In genomic region chr17:28717535-28717934, GRCm38 (mm10) we compare ENCODE assay signal across 34 mouse cellular contexts. TPM values are rescaled to one million over a fixed set of nuclear protein-coding genes. Genes with fewer than 3 reads are reported as not detected.
DNase-seq lines count a peak whose midpoint lies in the region; ATAC-seq and TF ChIP-seq lines count a peak whose summit lies in the region.
"Had no signal": no experiment of that assay in that cellular context is flagged by ENCODE, and none has a peak within 500 bp of the region (broad histone marks: within the 10 kb centered on the region; RNA-seq: fewer than 3 reads in every experiment).

No protein-coding gene starts in this region.

- no peak for TF ChIP-seq CTCF in left cerebral cortex, adult 2 months (IDR thresholded peaks at IDR 0.05)

- no peak overlapping the region for H3K27ac ChIP-seq in embryonic facial prominence, embryonic 11.5 days (replicated peaks; ENCODE audit: low read depth, low read length)
- no peak overlapping the region for H3K27ac ChIP-seq in embryonic facial prominence, embryonic 10.5 days (replicated peaks)
- H3K27ac ChIP-seq in left cerebral cortex, adult 2 months = peak overlapping the region; percentile 24; the same call in 1 of the 2 replicates
- H3K27ac ChIP-seq in embryonic facial prominence, embryonic 13.5 days = peak overlapping the region; percentile 78
- peak overlapping the region; percentile 56; the same call in 1 of the 2 replicates for H3K27ac ChIP-seq in limb, embryonic 12.5 days
- no peak overlapping the region for H3K27ac ChIP-seq in hindbrain, embryonic 10.5 days
- H3K27ac ChIP-seq in heart, embryonic 12.5 days (ENCODE audit: poor library complexity, severe bottlenecking) = no peak overlapping the region
- H3K27ac ChIP-seq: forebrain, embryonic 10.5 days; forebrain, embryonic 15.5 days; heart, embryonic 15.5 days; hindbrain, embryonic 12.5 days; hindbrain, postnatal 0 days; liver, embryonic 14.5 days; neural tube, embryonic 15.5 days had no signal

- H3K9ac ChIP-seq in embryonic facial prominence, embryonic 11.5 days (replicated peaks; ENCODE audit: low read length) = no peak overlapping the region
- H3K9ac ChIP-seq in embryonic facial prominence, embryonic 13.5 days = no peak overlapping the region
- no peak overlapping the region for H3K9ac ChIP-seq in limb, embryonic 12.5 days (replicated peaks)
- H3K9ac ChIP-seq in heart, embryonic 12.5 days = no peak overlapping the region
- H3K9ac ChIP-seq: forebrain, embryonic 15.5 days; heart, embryonic 15.5 days; hindbrain, embryonic 12.5 days; liver, embryonic 14.5 days; neural tube, embryonic 15.5 days had no signal

- no peak overlapping the region for H3K4me3 ChIP-seq in embryonic facial prominence, embryonic 11.5 days (ENCODE audit: low read depth, low read length)
- H3K4me3 ChIP-seq in embryonic facial prominence, embryonic 10.5 days = no peak overlapping the region
- no peak overlapping the region for H3K4me3 ChIP-seq in left cerebral cortex, adult 2 months
- no peak overlapping the region for H3K4me3 ChIP-seq in embryonic facial prominence, embryonic 13.5 days
- H3K4me3 ChIP-seq in limb, embryonic 12.5 days (replicated peaks) = no peak overlapping the region
- no peak overlapping the region for H3K4me3 ChIP-seq in hindbrain, embryonic 10.5 days
- H3K4me3 ChIP-seq in heart, embryonic 12.5 days = no peak overlapping the region
- H3K4me3 ChIP-seq: forebrain, embryonic 10.5 days; forebrain, embryonic 15.5 days; heart, embryonic 15.5 days; hindbrain, embryonic 12.5 days; neural tube, embryonic 15.5 days had no signal

- intact Hi-C loops in left cerebral cortex, adult 2 months (cut with DNase I) = no loop called here
- intact Hi-C loops in left cerebral cortex, postnatal 4 days (cut with DNase I) = no loop called here

- no peaks in the 10 kb centered on the region for H3K27me3 ChIP-seq in embryonic facial prominence, embryonic 11.5 days (ENCODE audit: control insufficient read depth, insufficient read depth, low read length)
- no peaks in the 10 kb centered on the region for H3K27me3 ChIP-seq in embryonic facial prominence, embryonic 10.5 days (replicated peaks; ENCODE audit: low read depth, poor library complexity, severe bottlenecking)
- no peaks in the 10 kb centered on the region for H3K27me3 ChIP-seq in embryonic facial prominence, embryonic 13.5 days
- no peaks in the 10 kb centered on the region for H3K27me3 ChIP-seq in limb, embryonic 12.5 days
- H3K27me3 ChIP-seq in hindbrain, embryonic 10.5 days (ENCODE audit: insufficient read depth, poor library complexity, severe bottlenecking) = no peaks in the 10 kb centered on the region
- no peaks in the 10 kb centered on the region for H3K27me3 ChIP-seq in heart, embryonic 12.5 days (replicated peaks)
- H3K27me3 ChIP-seq: CH12.LX; forebrain, embryonic 15.5 days; heart, embryonic 15.5 days; hindbrain, embryonic 12.5 days; neural tube, embryonic 15.5 days had no signal

- DNase-seq in embryonic facial prominence, embryonic 11.5 days (ENCODE audit: low spot score) = peak; percentile 37
- no peak for DNase-seq in embryonic facial prominence, embryonic 10.5 days (ENCODE audit: low spot score)
- no peak for DNase-seq in left cerebral cortex, adult 2 months (ENCODE audit: extremely low spot score in 1 of 2, low spot score in 2 of 2)
- no peak for DNase-seq in left cerebral cortex, postnatal 4 days
- DNase-seq in hindbrain, embryonic 10.5 days (ENCODE audit: low spot score) = no peak
- DNase-seq: adrenal gland, adult 2 months; cerebellum, adult 11 months; cerebellum, adult 9-10 months; cerebellum, postnatal 36 days; gastrocnemius, postnatal 10 days; kidney, adult 18-20 months; kidney, postnatal 36 days; layer of hippocampus, postnatal 36 days; liver; lung, adult 2 months; lung, postnatal 36 days; midbrain, embryonic 14.5 days; retina, postnatal 1 day; right cerebral cortex, postnatal 14 days; thymus, postnatal 25 days had no signal

- H3K4me1 ChIP-seq in embryonic facial prominence, embryonic 11.5 days (ENCODE audit: control insufficient read depth, insufficient read depth, low read length) = no peaks in the 10 kb centered on the region
- peaks cover 4% of the 10 kb centered on the region; the same call in 1 of the 2 replicates for H3K4me1 ChIP-seq in embryonic facial prominence, embryonic 10.5 days
- peaks cover 38% of the 10 kb centered on the region for H3K4me1 ChIP-seq in embryonic facial prominence, embryonic 13.5 days
- peaks cover 11% of the 10 kb centered on the region for H3K4me1 ChIP-seq in limb, embryonic 12.5 days (replicated peaks)
- H3K4me1 ChIP-seq in hindbrain, embryonic 10.5 days (replicated peaks) = no peaks in the 10 kb centered on the region
- H3K4me1 ChIP-seq in heart, embryonic 12.5 days (replicated peaks) = peaks cover 41% of the 10 kb centered on the region
- H3K4me1 ChIP-seq: forebrain, embryonic 15.5 days; neural tube, embryonic 15.5 days had no signal

- ATAC-seq in embryonic facial prominence, embryonic 11.5 days (replicated peaks; ENCODE audit: insufficient number of reproducible peaks, low FRiP score, low TSS enrichment, low read depth) = no peak
- no peak for ATAC-seq in embryonic facial prominence, embryonic 13.5 days (ENCODE audit: insufficient number of reproducible peaks, insufficient read depth, low FRiP score, low TSS enrichment, low read depth)
- no peak for ATAC-seq in limb, embryonic 12.5 days (ENCODE audit: insufficient number of reproducible peaks, insufficient read depth, low FRiP score, low TSS enrichment, low read depth)
- ATAC-seq in heart, embryonic 12.5 days (ENCODE audit: insufficient number of reproducible peaks, low FRiP score) = no peak
- ATAC-seq: activated CD4-positive, CD25-positive, alpha-beta regulatory T cell, adult 4 months; forebrain, embryonic 15.5 days; hindbrain, postnatal 0 days had no signal

- 55% methylated on average over 3 of the region's 3 CpGs for WGBS in embryonic facial prominence, embryonic 11.5 days
- 73% methylated on average over 3 of the region's 3 CpGs for WGBS in embryonic facial prominence, embryonic 10.5 days
- 44% methylated on average over 3 of the region's 3 CpGs for WGBS in embryonic facial prominence, embryonic 13.5 days
- 37% methylated on average over 3 of the region's 3 CpGs for WGBS in limb, embryonic 12.5 days
- 73% methylated on average over 3 of the region's 3 CpGs for WGBS in hindbrain, embryonic 10.5 days
- 76% methylated on average over 3 of the region's 3 CpGs for WGBS in heart, embryonic 12.5 days

- peaks cover 6% of the 10 kb centered on the region for H3K36me3 ChIP-seq in embryonic facial prominence, embryonic 11.5 days (replicated peaks; ENCODE audit: control insufficient read depth, insufficient read depth, low read depth, low read length)
- peaks cover 89% of the 10 kb centered on the region for H3K36me3 ChIP-seq in embryonic facial prominence, embryonic 10.5 days (replicated peaks)
- H3K36me3 ChIP-seq in embryonic facial prominence, embryonic 13.5 days = peaks cover 56% of the 10 kb centered on the region
- H3K36me3 ChIP-seq in limb, embryonic 12.5 days = peaks cover 73% of the 10 kb centered on the region
- peaks cover 85% of the 10 kb centered on the region for H3K36me3 ChIP-seq in hindbrain, embryonic 10.5 days
- peaks cover 74% of the 10 kb centered on the region for H3K36me3 ChIP-seq in heart, embryonic 12.5 days

- no peak overlapping the region for H3K4me2 ChIP-seq in embryonic facial prominence, embryonic 11.5 days (ENCODE audit: low read depth, low read length)
- peak overlapping the region; percentile 12; the same call in 1 of the 2 replicates for H3K4me2 ChIP-seq in embryonic facial prominence, embryonic 13.5 days
- no peak overlapping the region for H3K4me2 ChIP-seq in limb, embryonic 12.5 days
- H3K4me2 ChIP-seq in heart, embryonic 12.5 days = no peak overlapping the region
- H3K4me2 ChIP-seq: forebrain, embryonic 15.5 days; heart, embryonic 15.5 days; hindbrain, embryonic 12.5 days; neural tube, embryonic 15.5 days had no signal

- no peaks in the 10 kb centered on the region for H3K9me3 ChIP-seq in embryonic facial prominence, embryonic 11.5 days (replicated peaks; ENCODE audit: control insufficient read depth, low read length)
- H3K9me3 ChIP-seq in embryonic facial prominence, embryonic 10.5 days = no peaks in the 10 kb centered on the region
- no peaks in the 10 kb centered on the region for H3K9me3 ChIP-seq in embryonic facial prominence, embryonic 13.5 days
- H3K9me3 ChIP-seq in limb, embryonic 12.5 days = no peaks in the 10 kb centered on the region
- H3K9me3 ChIP-seq in hindbrain, embryonic 10.5 days = no peaks in the 10 kb centered on the region
- peaks cover 4% of the 10 kb centered on the region; the same call in 1 of the 2 replicates for H3K9me3 ChIP-seq in heart, embryonic 12.5 days (replicated peaks)
- H3K9me3 ChIP-seq: forebrain, embryonic 10.5 days; forebrain, embryonic 15.5 days; heart, embryonic 15.5 days; hindbrain, embryonic 12.5 days; neural tube, embryonic 15.5 days had no signal

RNA-seq across cellular contexts. Expression of gene AC170998.1, which starts 8.3 kb away (rescaled TPM):
- 0.62 and 1.5 TPM in 2 replicates for polyA plus RNA-seq in embryonic facial prominence, embryonic 11.5 days (2014; fragmentation: Nextera tagmentation; extraction: Ambion mirVana)
- 3.3 and 3.6 TPM in 2 replicates for polyA plus RNA-seq in embryonic facial prominence, embryonic 10.5 days (2016; fragmentation: Nextera tagmentation; extraction: Ambion mirVana)
- 1 to 10 TPM; 1.6 to 3.3 TPM for total RNA-seq in left cerebral cortex, adult 2 months (2021)
- 1 to 10 TPM; 2.0 to 3.4 TPM for total RNA-seq in left cerebral cortex, postnatal 4 days (2021)
- polyA plus RNA-seq in embryonic facial prominence, embryonic 13.5 days (2015; fragmentation: Nextera tagmentation; extraction: Ambion mirVana) = 4.1 and 5.3 TPM in 2 replicates
- 4.0 and 4.3 TPM in 2 replicates for polyA plus RNA-seq in limb, embryonic 12.5 days (2016; fragmentation: Nextera tagmentation; extraction: Ambion mirVana)
- polyA plus RNA-seq in hindbrain, embryonic 10.5 days (2016; fragmentation: Nextera tagmentation; extraction: Ambion mirVana) = 1.4 and 3.2 TPM in 2 replicates
- 3.1 and 3.3 TPM in 2 replicates for polyA plus RNA-seq in heart, embryonic 12.5 days (2016; fragmentation: Nextera tagmentation; extraction: Ambion mirVana)

RNA-seq across cellular contexts. Expression of gene Mapk14, which starts 26.4 kb away (rescaled TPM):
- polyA plus RNA-seq in embryonic facial prominence, embryonic 11.5 days (2014; fragmentation: Nextera tagmentation; extraction: Ambion mirVana) = 53.0 and 53.7 TPM in 2 replicates
- 48.1 and 50.7 TPM in 2 replicates for polyA plus RNA-seq in embryonic facial prominence, embryonic 10.5 days (2016; fragmentation: Nextera tagmentation; extraction: Ambion mirVana)
- total RNA-seq in left cerebral cortex, adult 2 months (2021) = 10 to 100 TPM; 86.2 to 88.2 TPM
- total RNA-seq in left cerebral cortex, postnatal 4 days (2021) = 10 to 100 TPM; 46.5 to 53.2 TPM
- polyA plus RNA-seq in embryonic facial prominence, embryonic 13.5 days (2015; fragmentation: Nextera tagmentation; extraction: Ambion mirVana) = 41.6 and 42.5 TPM in 2 replicates
- 48.9 and 50.8 TPM in 2 replicates for polyA plus RNA-seq in limb, embryonic 12.5 days (2016; fragmentation: Nextera tagmentation; extraction: Ambion mirVana)
- polyA plus RNA-seq in hindbrain, embryonic 10.5 days (2016; fragmentation: Nextera tagmentation; extraction: Ambion mirVana) = 39.2 and 43.9 TPM in 2 replicates
- 37.1 and 38.6 TPM in 2 replicates for polyA plus RNA-seq in heart, embryonic 12.5 days (2016; fragmentation: Nextera tagmentation; extraction: Ambion mirVana)

RNA-seq across cellular contexts. Expression of gene Slc26a8, which starts 27.5 kb away (rescaled TPM):
- polyA plus RNA-seq in embryonic facial prominence, embryonic 11.5 days (2014; fragmentation: Nextera tagmentation; extraction: Ambion mirVana) = 0.36 and 0.55 TPM in 2 replicates
- polyA plus RNA-seq in embryonic facial prominence, embryonic 10.5 days (2016; fragmentation: Nextera tagmentation; extraction: Ambion mirVana) = 0.21 and 0.77 TPM in 2 replicates
- 1 to 10 TPM; 7.4 to 7.7 TPM for total RNA-seq in left cerebral cortex, adult 2 months (2021)
- 10 to 100 TPM in 1 of 2 experiments, 1 to 10 TPM in 1; 6.2 to 10.4 TPM for total RNA-seq in left cerebral cortex, postnatal 4 days (2021)
- 0.43 and 0.46 TPM in 2 replicates for polyA plus RNA-seq in embryonic facial prominence, embryonic 13.5 days (2015; fragmentation: Nextera tagmentation; extraction: Ambion mirVana)
- polyA plus RNA-seq in limb, embryonic 12.5 days (2016; fragmentation: Nextera tagmentation; extraction: Ambion mirVana) = 0.78 and 0.79 TPM in 2 replicates
- polyA plus RNA-seq in hindbrain, embryonic 10.5 days (2016; fragmentation: Nextera tagmentation; extraction: Ambion mirVana) = 0.41 and 0.51 TPM in 2 replicates
- 0.22 and 0.57 TPM in 2 replicates for polyA plus RNA-seq in heart, embryonic 12.5 days (2016; fragmentation: Nextera tagmentation; extraction: Ambion mirVana)
- total RNA-seq: CH12.LX had no signal
- polyA plus RNA-seq: activated CD4-positive, CD25-positive, alpha-beta regulatory T cell, adult 4 months; C2C12 had no signal

RNA-seq across cellular contexts. Expression of gene Mapk13, which starts 51.6 kb away (rescaled TPM):
- 10.3 and 11.5 TPM in 2 replicates for polyA plus RNA-seq in embryonic facial prominence, embryonic 11.5 days (2014; fragmentation: Nextera tagmentation; extraction: Ambion mirVana)
- polyA plus RNA-seq in embryonic facial prominence, embryonic 10.5 days (2016; fragmentation: Nextera tagmentation; extraction: Ambion mirVana) = 16.5 and 19.4 TPM in 2 replicates
- total RNA-seq in left cerebral cortex, adult 2 months (2021) = 1 to 10 TPM; 1.6 to 1.7 TPM
- under 1 TPM; 0.72 to 0.83 TPM for total RNA-seq in left cerebral cortex, postnatal 4 days (2021)
- 47.3 and 51.5 TPM in 2 replicates for polyA plus RNA-seq in embryonic facial prominence, embryonic 13.5 days (2015; fragmentation: Nextera tagmentation; extraction: Ambion mirVana)
- polyA plus RNA-seq in limb, embryonic 12.5 days (2016; fragmentation: Nextera tagmentation; extraction: Ambion mirVana) = 13.5 and 15.6 TPM in 2 replicates
- 3.9 and 8.9 TPM in 2 replicates for polyA plus RNA-seq in hindbrain, embryonic 10.5 days (2016; fragmentation: Nextera tagmentation; extraction: Ambion mirVana)
- polyA plus RNA-seq in heart, embryonic 12.5 days (2016; fragmentation: Nextera tagmentation; extraction: Ambion mirVana) = 3.2 and 3.9 TPM in 2 replicates
- total RNA-seq: CH12.LX; megakaryocyte-erythroid progenitor cell, adult 5-6 weeks had no signal
- polyA plus RNA-seq: activated CD4-positive, CD25-positive, alpha-beta regulatory T cell, adult 4 months; C2C12 had no signal

Comparison
In these comparisons a context has a peak if more than half of its experiments do, and no peak if none do; other contexts are left out.
1. H3K27ac ChIP-seq: peak in left cerebral cortex, adult 2 months (single experiment), embryonic facial prominence, embryonic 13.5 days (single experiment) and limb, embryonic 12.5 days (single experiment); none in embryonic facial prominence, embryonic 11.5 days (single experiment), embryonic facial prominence, embryonic 10.5 days (single experiment), hindbrain, embryonic 10.5 days (single experiment) and heart, embryonic 12.5 days (single experiment).